Mouse (Mus musculus) monocyte, adult 59 days (primary cell): ENCODE data around the gene Ube2n. TPM values are rescaled to one million over a fixed set of nuclear protein-coding genes. Genes with fewer than 3 reads are reported as not detected.

ENCODE experiments used
- total RNA-seq, 2 experiments: library from RNA; stranded (reverse); gene quantifications; one replicate each; pipeline ENCODE4 v1.2.4; 2023

The Ube2n gene
- 100 to 1,000 TPM; 128 to 135 TPM for total RNA-seq

DNA sequence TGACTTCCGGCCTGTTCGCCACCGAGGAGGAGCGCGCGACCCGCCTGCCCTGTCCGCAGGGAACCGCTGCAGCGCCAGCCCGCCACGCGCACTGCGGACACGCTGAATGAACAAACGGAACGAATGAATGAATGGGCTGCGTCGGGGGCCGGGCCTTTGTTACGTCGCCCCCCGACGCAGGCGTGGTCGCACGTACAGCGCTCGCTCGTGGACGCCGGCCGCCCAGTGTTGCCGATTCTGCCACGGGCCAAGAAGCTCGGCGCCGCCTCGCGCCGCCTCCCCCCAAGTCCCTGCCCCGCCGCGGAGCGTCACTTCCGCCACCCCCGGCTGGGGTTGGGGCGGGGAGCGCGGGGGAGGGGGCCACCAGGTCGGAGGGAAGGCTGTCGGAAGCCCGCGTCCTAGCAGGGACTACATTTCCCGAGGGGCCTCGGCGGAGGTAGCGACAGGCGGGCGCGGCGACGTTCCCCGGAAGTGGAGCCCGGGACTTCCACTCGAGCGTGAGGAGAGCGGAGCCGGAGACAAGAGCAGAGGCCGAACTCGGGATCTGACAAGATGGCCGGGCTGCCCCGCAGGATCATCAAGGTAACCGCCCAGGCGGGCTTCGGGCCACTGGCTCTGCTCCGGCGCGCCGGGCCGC lies at the start of gene Ube2n:
Ube2n (plus strand) TSS at position 490 of the 637 bp plus-strand sequence.

DNA sequence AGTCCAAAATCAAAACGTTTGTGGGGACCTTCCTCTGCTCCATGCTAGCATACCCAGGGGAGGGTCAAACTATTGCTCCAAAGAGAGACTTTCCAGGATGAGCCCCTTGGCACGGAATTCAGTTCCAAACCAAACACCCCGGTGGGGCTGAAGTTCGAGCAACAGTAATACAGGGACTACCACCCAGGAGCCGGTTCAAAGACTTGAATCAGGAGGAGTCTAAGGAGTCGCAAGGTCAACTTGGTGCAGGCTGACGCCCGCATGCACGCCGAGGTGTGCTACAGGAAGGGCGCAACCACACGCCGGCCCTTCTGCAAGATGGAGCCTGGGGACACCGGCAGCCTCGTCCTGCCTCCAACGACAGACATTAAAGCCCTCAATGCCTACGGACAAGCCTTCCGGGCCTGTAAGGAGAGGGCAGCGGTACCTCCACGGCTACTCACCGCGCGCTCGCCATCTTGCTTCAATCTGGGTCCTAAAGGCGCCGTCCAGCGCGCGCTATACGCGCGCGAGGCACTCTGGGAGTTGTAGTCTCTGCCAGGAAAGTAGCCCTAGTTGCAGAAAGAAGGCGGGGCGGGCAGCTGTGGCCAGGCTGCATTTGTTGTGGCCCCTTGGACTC lies 13.4 kb upstream of the Ube2n start, which contains the start of gene Mrpl42:
Mrpl42 (minus strand) TSS at position 478 of the 619 bp plus-strand sequence.

DNA sequence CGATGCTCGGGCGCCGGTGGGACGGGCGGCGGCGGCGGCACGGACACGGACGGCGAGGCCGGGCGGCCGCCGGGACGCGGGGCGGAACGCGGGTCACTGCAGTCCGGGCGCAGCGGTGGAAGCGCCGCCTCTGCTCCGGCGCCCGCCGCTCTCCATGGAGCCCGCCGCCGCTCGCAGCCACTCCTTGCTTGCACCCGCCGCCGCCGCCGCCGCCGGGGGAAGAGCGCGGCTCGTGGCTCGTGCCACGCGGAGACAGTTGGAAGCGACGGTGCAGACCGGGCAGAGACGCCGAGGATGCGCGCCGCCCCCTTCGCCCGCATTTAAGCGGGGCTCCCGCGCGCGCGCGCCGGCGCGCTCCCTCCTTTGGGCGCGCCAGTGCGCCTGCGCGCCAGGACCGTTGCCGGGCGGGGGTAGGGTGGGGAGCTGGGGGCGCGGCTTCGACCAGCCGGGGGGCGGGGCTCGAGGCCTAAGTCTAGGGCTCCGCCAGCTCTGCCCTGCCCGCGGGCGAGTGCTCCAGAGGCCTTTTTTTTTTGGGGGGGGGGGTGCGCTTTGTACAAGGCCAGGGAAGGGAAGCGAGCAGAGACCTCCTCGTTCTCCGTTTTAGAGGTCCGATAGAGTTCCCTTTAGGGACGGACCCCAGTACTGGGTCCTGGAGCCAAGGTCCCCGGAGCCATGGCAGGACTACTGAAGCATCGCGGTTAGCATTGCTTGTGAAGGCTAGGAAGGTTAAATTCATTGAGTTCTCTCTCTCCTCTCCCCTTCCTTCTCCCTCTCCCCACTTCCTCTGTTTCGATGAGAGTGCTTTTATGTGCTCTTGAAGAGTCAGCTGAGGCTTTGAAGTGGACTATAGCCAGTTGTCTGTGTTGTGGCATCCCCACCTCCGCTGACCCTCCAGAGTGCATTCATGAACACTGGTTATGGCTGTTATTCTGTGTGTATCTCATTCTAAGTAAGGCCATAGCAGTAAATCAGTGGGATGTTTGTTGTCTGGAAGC lies 49.2 kb downstream of the Ube2n start, which contains the start of gene Nudt4:
Nudt4 (minus strand) TSS at position 296 of the 995 bp plus-strand sequence.

Other genes starting within 250 kb of the Ube2n start
- 10 to 100 TPM; 11.6 to 12.1 TPM for gene Cradd, start 191.0 kb upstream of the Ube2n start, total RNA-seq
- gene Socs2, start 98.0 kb upstream of the Ube2n start, total RNA-seq: 1 to 10 TPM; 1.9 to 3.0 TPM
- gene Mrpl42, start 13.2 kb upstream of the Ube2n start, total RNA-seq: 10 to 100 TPM; 44.8 to 49.4 TPM
- gene Nudt4, start 49.0 kb downstream of the Ube2n start, total RNA-seq: 10 to 100 TPM; 34.7 to 36.3 TPM
- not detected for gene Anapc15-ps, start 158.3 kb downstream of the Ube2n start, total RNA-seq